Mouse (Mus musculus) limb, embryonic 11.5 days (tissue): ENCODE data around the gene Npcd. TPM values are rescaled to one million over a fixed set of nuclear protein-coding genes. Genes with fewer than 3 reads are reported as not detected.
A peak's percentile ranks its signal among the peaks of the same experiment; 100 is the strongest.

Experiments
- ATAC-seq: fragments of 200-750 bp; cut with Nextera tagmentation; 2 replicates; pipeline ENCODE4 v1.8.0; 2017; ENCODE audit warnings: low read depth; ENCODE audit not compliant: insufficient number of reproducible peaks, low FRiP score, low TSS enrichment
- DNase-seq: peaks from one replicate; pipeline ENCODE4 v3.0.0-alpha.2; 2015; ENCODE audit warnings: low spot score
- H3K27ac ChIP-seq: fragments of 300-500 bp; sonication (generic); replicated peaks from 2 replicates; pipeline ENCODE4 v1.5.1; 2014; ENCODE audit warnings: low read depth, mild to moderate bottlenecking, low read length
- H3K27me3 ChIP-seq: fragments of 300-500 bp; sonication (generic); 2 replicates; pipeline ENCODE4 v1.6.1; 2014; ENCODE audit warnings: mild to moderate bottlenecking, low read length, mixed read lengths; ENCODE audit not compliant: control insufficient read depth, insufficient read depth
- H3K36me3 ChIP-seq: fragments of 300-500 bp; sonication (generic); 2 replicates; pipeline ENCODE4 v1.6.1; 2014; ENCODE audit warnings: mild to moderate bottlenecking, low read length, moderate library complexity, mixed read lengths; ENCODE audit not compliant: control insufficient read depth, insufficient read depth
- H3K4me1 ChIP-seq: fragments of 300-500 bp; sonication (generic); 2 replicates; pipeline ENCODE4 v1.6.1; 2014; ENCODE audit warnings: low read length, mixed read lengths; ENCODE audit not compliant: control insufficient read depth, insufficient read depth
- H3K4me2 ChIP-seq: fragments of 300-500 bp; sonication (generic); 2 replicates; pipeline ENCODE4 v1.6.1; 2014; ENCODE audit warnings: low read depth, mild to moderate bottlenecking, moderate library complexity; ENCODE audit not compliant: severe bottlenecking
- H3K4me3 ChIP-seq: fragments of 300-500 bp; sonication (generic); 2 replicates; pipeline ENCODE4 v1.5.1; 2014; ENCODE audit warnings: low read depth, low read length
- H3K9ac ChIP-seq: fragments of 300-500 bp; sonication (generic); 2 replicates; pipeline ENCODE4 v1.6.1; 2014; ENCODE audit warnings: mild to moderate bottlenecking, low read length
- H3K9me3 ChIP-seq: fragments of 300-500 bp; sonication (generic); 2 replicates; pipeline ENCODE4 v1.6.1; 2016; ENCODE audit warnings: low read length; ENCODE audit not compliant: control insufficient read depth
- WGBS: fragments of 180-500 bp; shearing (Covaris S2); extraction: QIAGEN DNeasy Blood & Tissue Kit; methylation state at CpG from one replicate; pipeline ENCODE4 v1.1.7; 2014; 5-methylcytosine and 5-hydroxymethylcytosine counted together
- polyA plus RNA-seq: library from polyadenylated mRNA; unstranded; fragments of >200 nt; fragmentation: Nextera tagmentation; extraction: Ambion mirVana; gene quantifications from 2 replicates; pipeline ENCODE4 v1.2.1, GENCODE M21; 2014

Npcd gene
- polyA plus RNA-seq, 1 experiment from 2014 or later = not detected

GRCm38 (mm10) chr15:79753420-79753752 is 80.7 kb downstream of the Npcd start:
- DNase-seq = no peak
- no peak overlapping the region for H3K27ac ChIP-seq
- peak; percentile 35; the same call in 1 of the 2 replicates for ATAC-seq
- no peak overlapping the region for H3K4me3 ChIP-seq
- no peaks in the 10 kb centered on the region for H3K4me1 ChIP-seq
- no peaks in the 10 kb centered on the region for H3K36me3 ChIP-seq
- no peak overlapping the region for H3K4me2 ChIP-seq
- H3K9me3 ChIP-seq = no peaks in the 10 kb centered on the region
- 88% methylated on average over 3 of the region's 3 CpGs for WGBS
- no peaks in the 10 kb centered on the region for H3K27me3 ChIP-seq
- no peak overlapping the region for H3K9ac ChIP-seq

- DNase-seq = peak; percentile 85
- 23% methylated on average over 11 of the region's 11 CpGs for WGBS
- H3K27ac ChIP-seq = no peak overlapping the region
- ATAC-seq = 0 out of 2 replicates have a peak, but pooled peaks have one; percentile 27
- H3K9ac ChIP-seq = no peak overlapping the region
- no peaks in the 10 kb centered on the region for H3K36me3 ChIP-seq
- no peaks in the 10 kb centered on the region for H3K27me3 ChIP-seq
- H3K4me3 ChIP-seq = no peak overlapping the region
- no peak overlapping the region for H3K4me2 ChIP-seq
- no peaks in the 10 kb centered on the region for H3K4me1 ChIP-seq
- no peaks in the 10 kb centered on the region for H3K9me3 ChIP-seq
These were observed 81.2 kb downstream of the Npcd start for GRCm38 (mm10) chr15:79752742-79753419.

- Histone ChIP-seq H3K27me3 (no peaks in the 10 kb centered on the region), H3K4me1 (no peaks in the 10 kb centered on the region), H3K9ac (no peak overlapping the region), H3K36me3 (no peaks in the 10 kb centered on the region), H3K4me3 (no peak overlapping the region), H3K27ac (no peak overlapping the region), H3K9me3 (no peaks in the 10 kb centered on the region), H3K4me2 (no peak overlapping the region)
- ATAC-seq (no peak), DNase-seq (no peak)
- WGBS = 85% methylated on average over 17 of the region's 17 CpGs
These were observed 82.3 kb downstream of the Npcd start for GRCm38 (mm10) chr15:79751772-79752171.

- H3K4me1 ChIP-seq = no peaks in the 10 kb centered on the region
- no peak overlapping the region for H3K4me3 ChIP-seq
- H3K36me3 ChIP-seq = no peaks in the 10 kb centered on the region
- ATAC-seq = no peak
- 85% methylated on average over 8 of the region's 8 CpGs for WGBS
- H3K4me2 ChIP-seq = no peak overlapping the region
- DNase-seq = no peak
- no peak overlapping the region for H3K27ac ChIP-seq
- no peak overlapping the region for H3K9ac ChIP-seq
- no peaks in the 10 kb centered on the region for H3K9me3 ChIP-seq
- no peaks in the 10 kb centered on the region for H3K27me3 ChIP-seq
These were observed 83.8 kb downstream of the Npcd start for GRCm38 (mm10) chr15:79750266-79750665.

- Histone ChIP-seq H3K4me3 (no peak overlapping the region), H3K4me2 (no peak overlapping the region), H3K4me1 (no peaks in the 10 kb centered on the region), H3K27ac (no peak overlapping the region), H3K9ac (peak overlapping the region; percentile 17; the same call in 1 of the 2 replicates), H3K9me3 (no peaks in the 10 kb centered on the region), H3K27me3 (no peaks in the 10 kb centered on the region), H3K36me3 (no peaks in the 10 kb centered on the region)
- no peak for ATAC-seq
- DNase-seq = no peak
- 92% methylated on average over 7 of the region's 7 CpGs for WGBS
These were observed 84.9 kb downstream of the Npcd start for GRCm38 (mm10) chr15:79749162-79749561.

- H3K9ac ChIP-seq = no peak overlapping the region
- no peaks in the 10 kb centered on the region for H3K27me3 ChIP-seq
- H3K27ac ChIP-seq = no peak overlapping the region
- no peak overlapping the region for H3K4me3 ChIP-seq
- no peak for ATAC-seq
- 54% methylated on average over 11 of the region's 11 CpGs for WGBS
- H3K4me1 ChIP-seq = no peaks in the 10 kb centered on the region
- no peak overlapping the region for H3K4me2 ChIP-seq
- peak; percentile 67 for DNase-seq
- H3K36me3 ChIP-seq = no peaks in the 10 kb centered on the region
- no peaks in the 10 kb centered on the region for H3K9me3 ChIP-seq
These were observed 86.0 kb downstream of the Npcd start for GRCm38 (mm10) chr15:79747998-79748397.

- Histone ChIP-seq H3K36me3 (no peaks in the 10 kb centered on the region), H3K9me3 (no peaks in the 10 kb centered on the region), H3K27me3 (no peaks in the 10 kb centered on the region)
These were observed 88.2 kb downstream of the Npcd start for GRCm38 (mm10) chr15:79745883-79746282.

GRCm38 (mm10) chr15:79745312-79745711 is 88.7 kb downstream of the Npcd start:
- no peak for ATAC-seq
- 77% methylated on average over 10 of the region's 10 CpGs for WGBS
- Histone ChIP-seq H3K36me3 (no peaks in the 10 kb centered on the region), H3K27ac (no peak overlapping the region), H3K9ac (no peak overlapping the region), H3K9me3 (no peaks in the 10 kb centered on the region), H3K4me2 (0 out of 2 replicates have a peak overlapping the region, but pooled peaks have one; percentile 4), H3K4me1 (peaks cover 5% of the 10 kb centered on the region; the same call in 1 of the 2 replicates), H3K4me3 (no peak overlapping the region), H3K27me3 (no peaks in the 10 kb centered on the region)
- DNase-seq = no peak

More at GRCm38 (mm10) chr15:79745883-79746282, 88.2 kb downstream of the Npcd start:
- no peak overlapping the region for H3K9ac ChIP-seq
- no peak overlapping the region for H3K27ac ChIP-seq
- 0 out of 2 replicates have a peak, but pooled peaks cover 5% of the 10 kb centered on the region for H3K4me1 ChIP-seq
- H3K4me3 ChIP-seq = no peak overlapping the region
- DNase-seq (no peak), ATAC-seq (no peak)
- 90% methylated on average over 5 of the region's 5 CpGs for WGBS
- no peak overlapping the region for H3K4me2 ChIP-seq
